Mouse (Mus musculus) E14TG2a.4 (cell line): ENCODE measurements around the gene Gm10837.
A peak's percentile ranks its signal among the peaks of the same experiment; 100 is the strongest.
"Not testable (repeated sequence)": the region's sequence is repeated elsewhere in the genome, so short reads cannot be mapped to it uniquely, and the experiment has no call there.

Experiments
- H3K27me3 ChIP-seq: 2 replicates; pipeline ENCODE4 v1.6.1; 2014; ENCODE audit warnings: low read length, control low read depth; ENCODE audit not compliant: insufficient read depth
- H3K36me3 ChIP-seq: 2 replicates; pipeline ENCODE4 v1.6.1; 2014; ENCODE audit warnings: low read length, control low read depth; ENCODE audit not compliant: insufficient read depth
- H3K4me1 ChIP-seq: replicated peaks from 2 replicates; pipeline ENCODE4 v1.6.1; 2014; ENCODE audit warnings: low read depth, low read length, control low read depth
- H3K4me3 ChIP-seq: replicated peaks from 2 replicates; pipeline ENCODE4 v1.5.1; 2014; ENCODE audit warnings: mild to moderate bottlenecking, low read length
- H3K9me3 ChIP-seq: 2 replicates; pipeline ENCODE4 v1.6.1; 2014; ENCODE audit warnings: low read length, control low read depth
- CTCF ChIP-seq: conservative IDR thresholded peaks from 2 replicates; pipeline ENCODE4 v1.5.1; 2014; ENCODE audit warnings: low read length
- NANOG ChIP-seq: IDR thresholded peaks from 2 replicates; pipeline ENCODE4 v1.6.1; 2014; ENCODE audit warnings: borderline replicate concordance, low read length, mixed read lengths
- POU5F1 ChIP-seq: IDR thresholded peaks from 2 replicates; pipeline ENCODE4 v1.6.1; 2014; ENCODE audit warnings: low read length, borderline replicate concordance

Gene Gm10837

GRCm38 (mm10) chr14:122454901-122455561 lies 35.4 kb upstream of the Gm10837 start:
- Histone ChIP-seq H3K36me3 (peaks cover 34% of the 10 kb centered on the region), H3K4me3 (no peak overlapping the region), H3K9me3 (no peaks in the 10 kb centered on the region), H3K4me1 (peaks cover 52% of the 10 kb centered on the region), H3K27me3 (peaks cover 32% of the 10 kb centered on the region)
- no peak for TF ChIP-seq POU5F1
- TF ChIP-seq CTCF: no peak
- no peak for TF ChIP-seq NANOG

GRCm38 (mm10) chr14:122455562-122455958 lies 34.8 kb upstream of the Gm10837 start:
- Histone ChIP-seq H3K4me1 (peaks cover 51% of the 10 kb centered on the region), H3K36me3 (peaks cover 39% of the 10 kb centered on the region)
- TF ChIP-seq NANOG (no peak), POU5F1 (no peak), CTCF (no peak)

GRCm38 (mm10) chr14:122459332-122459731 lies 31.1 kb upstream of the Gm10837 start:
- peaks cover 45% of the 10 kb centered on the region for H3K4me1 ChIP-seq
- H3K36me3 ChIP-seq: peaks cover 65% of the 10 kb centered on the region
- H3K9me3 ChIP-seq, H3K4me3 ChIP-seq, H3K27me3 ChIP-seq: not testable (repeated sequence)

More at GRCm38 (mm10) chr14:122455562-122455958, 34.8 kb upstream of the Gm10837 start:
- H3K9me3 ChIP-seq: no peaks in the 10 kb centered on the region
- H3K4me3 ChIP-seq: no peak overlapping the region
- H3K27me3 ChIP-seq: peaks cover 26% of the 10 kb centered on the region

- H3K4me3 ChIP-seq: no peak overlapping the region
- TF ChIP-seq NANOG (no peak), CTCF (no peak), POU5F1 (no peak)
- no peaks in the 10 kb centered on the region for H3K27me3 ChIP-seq
- peaks cover 42% of the 10 kb centered on the region for H3K4me1 ChIP-seq
- H3K9me3 ChIP-seq: no peaks in the 10 kb centered on the region
- peaks cover 65% of the 10 kb centered on the region for H3K36me3 ChIP-seq
These were observed 30.6 kb upstream of the Gm10837 start for GRCm38 (mm10) chr14:122459776-122460175.

GRCm38 (mm10) chr14:122460226-122460625 lies 30.2 kb upstream of the Gm10837 start:
- H3K9me3 ChIP-seq: no peaks in the 10 kb centered on the region
- no peak overlapping the region for H3K4me3 ChIP-seq
- peaks cover 39% of the 10 kb centered on the region for H3K4me1 ChIP-seq
- TF ChIP-seq CTCF (no peak), NANOG (no peak), POU5F1 (no peak)
- H3K36me3 ChIP-seq: peaks cover 65% of the 10 kb centered on the region
- no peaks in the 10 kb centered on the region for H3K27me3 ChIP-seq

GRCm38 (mm10) chr14:122461500-122461899 lies 28.9 kb upstream of the Gm10837 start:
- Histone ChIP-seq H3K4me3 (peak overlapping the region; percentile 92), H3K9me3 (no peaks in the 10 kb centered on the region), H3K4me1 (peaks cover 43% of the 10 kb centered on the region), H3K27me3 (no peaks in the 10 kb centered on the region), H3K36me3 (peaks cover 53% of the 10 kb centered on the region)
- TF ChIP-seq POU5F1: no peak
- TF ChIP-seq CTCF: no peak
- no peak for TF ChIP-seq NANOG

GRCm38 (mm10) chr14:122461966-122462365 lies 28.4 kb upstream of the Gm10837 start:
- peaks cover 52% of the 10 kb centered on the region for H3K36me3 ChIP-seq
- H3K27me3 ChIP-seq: no peaks in the 10 kb centered on the region
- H3K4me1 ChIP-seq: peaks cover 46% of the 10 kb centered on the region
- no peaks in the 10 kb centered on the region for H3K9me3 ChIP-seq
- peak overlapping the region; percentile 92 for H3K4me3 ChIP-seq
- TF ChIP-seq CTCF: no peak
- TF ChIP-seq POU5F1: no peak
- no peak for TF ChIP-seq NANOG

GRCm38 (mm10) chr14:122462689-122463079 lies 27.7 kb upstream of the Gm10837 start:
- H3K4me1 ChIP-seq: peaks cover 53% of the 10 kb centered on the region
- no peaks in the 10 kb centered on the region for H3K27me3 ChIP-seq
- H3K9me3 ChIP-seq: no peaks in the 10 kb centered on the region
- H3K4me3 ChIP-seq: peak overlapping the region; percentile 92
- TF ChIP-seq NANOG: no peak
- TF ChIP-seq POU5F1: no peak
- no peak for TF ChIP-seq CTCF
- peaks cover 52% of the 10 kb centered on the region for H3K36me3 ChIP-seq
